11 mouse cellular contexts compared by ENCODE assay signal in genomic region chr11:85720269-85720773, GRCm38 (mm10).
A peak's percentile ranks its signal among the peaks of the same experiment; 100 is the strongest.
DNase-seq lines count a peak whose midpoint lies in the region; ATAC-seq and TF ChIP-seq lines count a peak whose summit lies in the region.
"Had no signal": no experiment of that assay in that cellular context is flagged by ENCODE, and none has a peak within 500 bp of the region (broad histone marks: within the 10 kb centered on the region; RNA-seq: fewer than 3 reads in every experiment).

No protein-coding gene starts in this region.

- no peak overlapping the region for H3K4me3 ChIP-seq in hindbrain, embryonic 11.5 days (ENCODE audit: low read depth, low read length)
- no peak overlapping the region for H3K4me3 ChIP-seq in hindbrain, postnatal 0 days (ENCODE audit: low read length)
- H3K4me3 ChIP-seq in stomach, postnatal 0 days (ENCODE audit: low read depth, low read length): no peak overlapping the region
- H3K4me3 ChIP-seq: midbrain, embryonic 12.5 days had no signal

- 7% methylated on average over 6 of the region's 6 CpGs for WGBS in hindbrain, embryonic 11.5 days
- WGBS in hindbrain, postnatal 0 days: 26% methylated on average over 6 of the region's 6 CpGs
- WGBS in stomach, postnatal 0 days: 28% methylated on average over 6 of the region's 6 CpGs

- no peaks in the 10 kb centered on the region for H3K27me3 ChIP-seq in hindbrain, embryonic 11.5 days (ENCODE audit: control insufficient read depth, insufficient read depth, low read length)
- H3K27me3 ChIP-seq in hindbrain, postnatal 0 days (ENCODE audit: insufficient read depth, low read length): no peaks in the 10 kb centered on the region
- no peaks in the 10 kb centered on the region for H3K27me3 ChIP-seq in stomach, postnatal 0 days (ENCODE audit: control insufficient read depth, insufficient read depth, low read length)

- H3K36me3 ChIP-seq in hindbrain, embryonic 11.5 days (ENCODE audit: control insufficient read depth, insufficient read depth, low read length): no peaks in the 10 kb centered on the region
- no peaks in the 10 kb centered on the region for H3K36me3 ChIP-seq in hindbrain, postnatal 0 days (ENCODE audit: insufficient read depth, low read length)
- no peaks in the 10 kb centered on the region for H3K36me3 ChIP-seq in stomach, postnatal 0 days (ENCODE audit: control insufficient read depth, insufficient read depth, low read length)
- H3K36me3 ChIP-seq: midbrain, embryonic 12.5 days had no signal

- peak; percentile 67 for DNase-seq in hindbrain, embryonic 11.5 days (ENCODE audit: low spot score)
- no peak for DNase-seq in hindbrain, postnatal 0 days (ENCODE audit: low spot score)
- DNase-seq in testis, postnatal 10 days (ENCODE audit: low spot score): peak; percentile 49
- no peak for DNase-seq in testis, postnatal 14 days (ENCODE audit: low spot score)
- peak; percentile 36 for DNase-seq in liver
- no peak for DNase-seq in stomach, postnatal 0 days (ENCODE audit: low spot score)
- no peak for DNase-seq in cerebellum, postnatal 14 days
- DNase-seq: adrenal gland, postnatal 10 days; thymus, postnatal 4 days had no signal

- H3K9me3 ChIP-seq in hindbrain, embryonic 11.5 days (ENCODE audit: control insufficient read depth, low read length): no peaks in the 10 kb centered on the region
- H3K9me3 ChIP-seq in hindbrain, postnatal 0 days (ENCODE audit: low read length): no peaks in the 10 kb centered on the region
- H3K9me3 ChIP-seq in stomach, postnatal 0 days (ENCODE audit: control insufficient read depth, low read length): no peaks in the 10 kb centered on the region
- H3K9me3 ChIP-seq: midbrain, embryonic 12.5 days had no signal

- no peak for TF ChIP-seq EP300 in stomach, postnatal 0 days (optimal IDR thresholded peaks at IDR 0.05)

- H3K9ac ChIP-seq in hindbrain, embryonic 11.5 days (ENCODE audit: low read depth, low read length): no peak overlapping the region
- no peak overlapping the region for H3K9ac ChIP-seq in hindbrain, postnatal 0 days (replicated peaks; ENCODE audit: low read length)
- no peak overlapping the region for H3K9ac ChIP-seq in stomach, postnatal 0 days (ENCODE audit: low read length)
- H3K9ac ChIP-seq: midbrain, embryonic 12.5 days had no signal

- H3K27ac ChIP-seq in hindbrain, embryonic 11.5 days (ENCODE audit: low read depth, low read length): peak overlapping the region; percentile 75
- no peak overlapping the region for H3K27ac ChIP-seq in hindbrain, postnatal 0 days
- H3K27ac ChIP-seq in stomach, postnatal 0 days (replicated peaks): peak overlapping the region; percentile 1; the same call in 1 of the 2 replicates
- H3K27ac ChIP-seq: midbrain, embryonic 12.5 days had no signal

- no peak for TF ChIP-seq CTCF in hindbrain, postnatal 0 days (IDR thresholded peaks at IDR 0.05; ENCODE audit: low read depth)
- TF ChIP-seq CTCF in stomach, postnatal 0 days (IDR thresholded peaks at IDR 0.05; ENCODE audit: low read depth): no peak

- H3K4me2 ChIP-seq in hindbrain, embryonic 11.5 days (replicated peaks; ENCODE audit: low read depth, low read length): no peak overlapping the region
- no peak overlapping the region for H3K4me2 ChIP-seq in hindbrain, postnatal 0 days (ENCODE audit: low read depth, low read length)
- H3K4me2 ChIP-seq in stomach, postnatal 0 days (replicated peaks; ENCODE audit: low read depth): no peak overlapping the region
- H3K4me2 ChIP-seq: midbrain, embryonic 12.5 days had no signal

- peaks cover 7% of the 10 kb centered on the region for H3K4me1 ChIP-seq in hindbrain, embryonic 11.5 days (replicated peaks; ENCODE audit: control insufficient read depth, insufficient read depth, low read length)
- H3K4me1 ChIP-seq in hindbrain, postnatal 0 days (ENCODE audit: insufficient read depth, low read length): no peaks in the 10 kb centered on the region
- no peaks in the 10 kb centered on the region for H3K4me1 ChIP-seq in stomach, postnatal 0 days (replicated peaks; ENCODE audit: control insufficient read depth, insufficient read depth)

- ATAC-seq in hindbrain, embryonic 11.5 days (ENCODE audit: low FRiP score): peak; percentile 71
- no peak for ATAC-seq in hindbrain, postnatal 0 days
- no peak for ATAC-seq in stomach, postnatal 0 days (ENCODE audit: low FRiP score, low TSS enrichment)
- ATAC-seq in CD4-positive, CD25-positive, alpha-beta regulatory T cell, adult 4 months: no peak

Comparison
In these comparisons a context has a peak if more than half of its experiments do, and no peak if none do; other contexts are left out.
1. DNase-seq: peak in hindbrain, embryonic 11.5 days (single experiment), testis, postnatal 10 days (single experiment) and liver (single experiment); none in hindbrain, postnatal 0 days (single experiment), testis, postnatal 14 days (single experiment), stomach, postnatal 0 days (single experiment) and cerebellum, postnatal 14 days (0 of 2).